Mouse (Mus musculus): ENCODE measurements around the gene Wdr11.

Gene Wdr11

GRCm38 (mm10) chr7:129653791-129654271 is 62.2 kb downstream of the Wdr11 start:
- DNase-seq (ENCODE audit: low spot score), result peak; percentile 79

- DNase-seq (ENCODE audit: low spot score), result no peak
These were observed 63.3 kb downstream of the Wdr11 start for GRCm38 (mm10) chr7:129654923-129655322.

- DNase-seq (ENCODE audit: low spot score), result no peak
These were observed 64.1 kb downstream of the Wdr11 start for GRCm38 (mm10) chr7:129655604-129656226.

GRCm38 (mm10) chr7:129657867-129658266 is 66.2 kb downstream of the Wdr11 start:
- DNase-seq (ENCODE audit: low spot score), result no peak

GRCm38 (mm10) chr7:129659755-129660154 is 68.1 kb downstream of the Wdr11 start:
- no peak for DNase-seq (ENCODE audit: low spot score)

GRCm38 (mm10) chr7:129660546-129660945 is 68.9 kb downstream of the Wdr11 start:
- no peak for DNase-seq (ENCODE audit: low spot score)

GRCm38 (mm10) chr7:129662051-129662789 is 70.6 kb downstream of the Wdr11 start:
- DNase-seq (ENCODE audit: low spot score), result no peak

- DNase-seq (ENCODE audit: low spot score), result no peak
These were observed 72.3 kb downstream of the Wdr11 start for GRCm38 (mm10) chr7:129663781-129664505.

- DNase-seq (ENCODE audit: low spot score), result no peak
These were observed 73.7 kb downstream of the Wdr11 start for GRCm38 (mm10) chr7:129665411-129665810.

- DNase-seq (ENCODE audit: low spot score), result peak; percentile 47
These were observed 74.3 kb downstream of the Wdr11 start for GRCm38 (mm10) chr7:129665921-129666320.

GRCm38 (mm10) chr7:129666526-129666925 is 74.9 kb downstream of the Wdr11 start:
- DNase-seq (ENCODE audit: low spot score), result no peak

GRCm38 (mm10) chr7:129670280-129670679 is 78.6 kb downstream of the Wdr11 start:
- no peak for DNase-seq (ENCODE audit: low spot score)

- no peak for DNase-seq (ENCODE audit: low spot score)
These were observed 80.3 kb downstream of the Wdr11 start for GRCm38 (mm10) chr7:129671675-129672651.

- DNase-seq (ENCODE audit: low spot score), result no peak
These were observed 82.1 kb downstream of the Wdr11 start for GRCm38 (mm10) chr7:129673776-129674175.

GRCm38 (mm10) chr7:129674558-129674957 is 82.9 kb downstream of the Wdr11 start:
- DNase-seq (ENCODE audit: low spot score), result no peak

- DNase-seq (ENCODE audit: low spot score), result no peak
These were observed 84.2 kb downstream of the Wdr11 start for GRCm38 (mm10) chr7:129675852-129676251.

GRCm38 (mm10) chr7:129677141-129677540 is 85.5 kb downstream of the Wdr11 start:
- no peak for DNase-seq (ENCODE audit: low spot score)

- no peak for DNase-seq (ENCODE audit: low spot score)
These were observed 86.8 kb downstream of the Wdr11 start for GRCm38 (mm10) chr7:129678431-129678830.

- DNase-seq (ENCODE audit: low spot score), result no peak
These were observed 87.3 kb downstream of the Wdr11 start for GRCm38 (mm10) chr7:129678972-129679371.

- peak; percentile 61 for DNase-seq (ENCODE audit: low spot score)
These were observed 89.0 kb downstream of the Wdr11 start for GRCm38 (mm10) chr7:129680534-129681210.

GRCm38 (mm10) chr7:129682525-129682924 is 90.9 kb downstream of the Wdr11 start:
- no peak for DNase-seq (ENCODE audit: low spot score)

All from ovary, postnatal 36 days (tissue).